Mouse (Mus musculus) E14TG2a.4 (cell line): ENCODE measurements at regions not wholly inside any gene's neighbourhood (a gene's known extent, or its start where the extent isn't known, plus 50 kb on each side); places are given as distances from the start of the nearest gene placed in this dataset.

ENCODE experiments used
- CTCF ChIP-seq: conservative IDR thresholded peaks from 2 replicates; pipeline ENCODE4 v1.5.1; 2014; ENCODE audit warnings: low read length
- NANOG ChIP-seq: IDR thresholded peaks from 2 replicates; pipeline ENCODE4 v1.6.1; 2014; ENCODE audit warnings: borderline replicate concordance, low read length, mixed read lengths

DNA sequence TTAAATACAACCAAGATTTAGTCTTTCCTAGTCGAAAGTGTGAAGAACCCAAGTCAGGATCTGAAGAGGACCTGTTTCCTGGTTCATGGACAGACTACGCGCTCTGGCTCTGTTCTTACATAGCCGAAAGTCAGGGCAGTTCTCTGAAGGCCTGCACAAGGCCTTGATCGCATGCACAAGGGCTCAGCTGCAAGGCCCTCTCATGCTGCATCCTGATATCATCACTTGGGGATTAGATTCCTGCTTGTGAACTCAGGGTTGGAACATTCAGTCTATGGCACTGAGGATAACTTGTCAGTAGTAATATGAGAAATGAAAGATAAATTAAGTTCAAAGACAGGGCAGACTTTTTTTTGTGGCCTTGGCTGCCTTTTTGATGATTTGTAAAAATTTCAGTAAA, 789.9 kb upstream of the 4930452B06Rik start:
- TF ChIP-seq CTCF (no peak), NANOG (no peak)
